Mouse (Mus musculus) heart, embryonic 14.5 days (tissue): ENCODE data around the gene Slc38a8. TPM values are rescaled to one million over a fixed set of nuclear protein-coding genes. Genes with fewer than 3 reads are reported as not detected.

Source experiments
- ATAC-seq: fragments of 200-750 bp; cut with Nextera tagmentation; 2 replicates; pipeline ENCODE4 v1.8.0; 2017; ENCODE audit warnings: low read depth, moderate TSS enrichment; ENCODE audit not compliant: insufficient number of reproducible peaks, insufficient read depth, low FRiP score
- H3K27ac ChIP-seq, 2 experiments: fragments of 200-500 bp in 1 of 2; fragments of 300-500 bp in 1 of 2; sonication (generic) in 1 of 2; replicated peaks in 1 of 2; 2 replicates each; pipeline ENCODE4 v1.5.1; 2012 to 2014; ENCODE audit warnings: low read depth in 2 of 2, low read length in 2 of 2, control low read depth in 1 of 2, mild to moderate bottlenecking in 1 of 2, mixed read lengths in 1 of 2; ENCODE audit not compliant: control insufficient read depth in 1 of 2, insufficient read depth in 1 of 2
- H3K27me3 ChIP-seq: fragments of 300-500 bp; sonication (generic); 2 replicates; pipeline ENCODE4 v1.6.1; 2014; ENCODE audit warnings: mild to moderate bottlenecking, low read length, control low read depth; ENCODE audit not compliant: control insufficient read depth, insufficient read depth
- H3K36me3 ChIP-seq: fragments of 300-500 bp; sonication (generic); 2 replicates; pipeline ENCODE4 v1.6.1; 2014; ENCODE audit warnings: mild to moderate bottlenecking, control low read depth, low read length, mixed read lengths; ENCODE audit not compliant: control insufficient read depth, insufficient read depth
- H3K4me1 ChIP-seq, 2 experiments: fragments of 200-500 bp in 1 of 2; fragments of 300-500 bp in 1 of 2; sonication (generic) in 1 of 2; 2 replicates each; pipeline ENCODE4 v1.6.1; 2012 to 2014; ENCODE audit warnings: low read length in 2 of 2, control low read depth in 1 of 2, mixed read lengths in 1 of 2; ENCODE audit not compliant: control insufficient read depth in 2 of 2, insufficient read depth in 2 of 2
- H3K4me2 ChIP-seq: fragments of 300-500 bp; sonication (generic); 2 replicates; pipeline ENCODE4 v1.6.1; 2014; ENCODE audit warnings: mild to moderate bottlenecking, low read length
- H3K4me3 ChIP-seq, 2 experiments: fragments of 200-500 bp in 1 of 2; fragments of 300-500 bp in 1 of 2; sonication (generic) in 1 of 2; 2 replicates each; pipeline ENCODE4 v1.5.1; 2012 to 2014; ENCODE audit warnings: low read length in 2 of 2, mild to moderate bottlenecking in 2 of 2, control low read depth in 1 of 2, low read depth in 1 of 2, moderate library complexity in 1 of 2; ENCODE audit not compliant: control insufficient read depth in 1 of 2, insufficient read depth in 1 of 2
- H3K9ac ChIP-seq: fragments of 300-500 bp; sonication (generic); 2 replicates; pipeline ENCODE4 v1.6.1; 2014; ENCODE audit warnings: mild to moderate bottlenecking, low read length
- H3K9me3 ChIP-seq: fragments of 300-500 bp; sonication (generic); 2 replicates; pipeline ENCODE4 v1.6.1; 2016; ENCODE audit warnings: low read length, control low read depth; ENCODE audit not compliant: control insufficient read depth
- WGBS: fragments of 180-500 bp; shearing (Covaris S2); extraction: QIAGEN DNeasy Blood & Tissue Kit; methylation state at CpG from one replicate; pipeline ENCODE4 v1.1.7; 2014; 5-methylcytosine and 5-hydroxymethylcytosine counted together
- polyA plus RNA-seq: library from polyadenylated mRNA; unstranded; fragments of >200 nt; fragmentation: Nextera tagmentation; extraction: Ambion mirVana; gene quantifications from 2 replicates; pipeline ENCODE4 v1.2.1, GENCODE M21; 2014

Gene Slc38a8
- polyA plus RNA-seq, 1 experiment from 2014 or later: not detected

- H3K4me2 ChIP-seq: no peak overlapping the region
- H3K27me3 ChIP-seq: peaks cover 4% of the 10 kb centered on the region
- peaks cover 12 to 14% of the 10 kb centered on the region in 2 experiments for H3K4me1 ChIP-seq
- H3K36me3 ChIP-seq: no peaks in the 10 kb centered on the region
- H3K9me3 ChIP-seq: no peaks in the 10 kb centered on the region
- no peak overlapping the region for H3K9ac ChIP-seq
- H3K27ac ChIP-seq: no peak overlapping the region
- no peak for ATAC-seq
- 74% methylated on average over 7 of the region's 7 CpGs for WGBS
- H3K4me3 ChIP-seq: no peak overlapping the region
Observed at GRCm38 (mm10) chr8:119487093-119487492, 14.4 kb downstream of the Slc38a8 start.

GRCm38 (mm10) chr8:119484145-119484896 is 17.2 kb downstream of the Slc38a8 start:
- Histone ChIP-seq H3K27ac (no peak overlapping the region), H3K27me3 (no peaks in the 10 kb centered on the region; the same call in 1 of the 2 replicates), H3K4me1 (no peaks in the 10 kb centered on the region; a peak in 1 of 4 replicates), H3K9me3 (no peaks in the 10 kb centered on the region), H3K4me3 (no peak overlapping the region), H3K4me2 (no peak overlapping the region), H3K9ac (no peak overlapping the region), H3K36me3 (no peaks in the 10 kb centered on the region)
- ATAC-seq: no peak
- WGBS: 75% methylated on average over 11 of the region's 11 CpGs

- WGBS: 32% methylated on average over 5 of the region's 5 CpGs
- Histone ChIP-seq H3K27me3 (no peaks in the 10 kb centered on the region; the same call in 1 of the 2 replicates), H3K9ac (no peak overlapping the region), H3K9me3 (no peaks in the 10 kb centered on the region), H3K36me3 (no peaks in the 10 kb centered on the region), H3K4me3 (no peak overlapping the region), H3K4me2 (no peak overlapping the region), H3K27ac (no peak overlapping the region), H3K4me1 (no peaks in the 10 kb centered on the region)
- ATAC-seq: no peak
Observed at GRCm38 (mm10) chr8:119478684-119479083, 22.8 kb downstream of the Slc38a8 start.

- no peaks in the 10 kb centered on the region for H3K9me3 ChIP-seq
- no peaks in the 10 kb centered on the region for H3K36me3 ChIP-seq
- peaks cover 16 to 21% of the 10 kb centered on the region in 2 experiments for H3K4me1 ChIP-seq
- peaks cover 34% of the 10 kb centered on the region for H3K27me3 ChIP-seq
- no peak overlapping the region for H3K9ac ChIP-seq
- no peak overlapping the region for H3K4me2 ChIP-seq
- no peak overlapping the region for H3K27ac ChIP-seq
- no peak for ATAC-seq
- 87% methylated on average over 8 of the region's 8 CpGs for WGBS
- H3K4me3 ChIP-seq: no peak overlapping the region
Observed at GRCm38 (mm10) chr8:119468091-119468490, 33.4 kb downstream of the Slc38a8 start.

- H3K27me3 ChIP-seq: peaks cover 37% of the 10 kb centered on the region
- H3K9ac ChIP-seq: no peak overlapping the region
- no peaks in the 10 kb centered on the region for H3K9me3 ChIP-seq
- H3K4me3 ChIP-seq: no peak overlapping the region
- ATAC-seq: no peak
- no peaks in the 10 kb centered on the region for H3K36me3 ChIP-seq
- H3K4me1 ChIP-seq: peaks cover 16 to 21% of the 10 kb centered on the region in 2 experiments
- H3K4me2 ChIP-seq: no peak overlapping the region
- WGBS: 74% methylated on average over 10 of the region's 10 CpGs
- no peak overlapping the region for H3K27ac ChIP-seq
Observed at GRCm38 (mm10) chr8:119466794-119467193, 34.7 kb downstream of the Slc38a8 start.

GRCm38 (mm10) chr8:119466105-119466504 is 35.4 kb downstream of the Slc38a8 start:
- peak overlapping the region; percentile 57 for H3K4me2 ChIP-seq
- H3K9me3 ChIP-seq: no peaks in the 10 kb centered on the region
- no peaks in the 10 kb centered on the region for H3K36me3 ChIP-seq
- 3% methylated on average over 18 of the region's 18 CpGs for WGBS
- peaks cover 16 to 21% of the 10 kb centered on the region in 2 experiments for H3K4me1 ChIP-seq
- H3K27me3 ChIP-seq: peaks cover 37% of the 10 kb centered on the region
- H3K9ac ChIP-seq: no peak overlapping the region
- no peak overlapping the region for H3K27ac ChIP-seq
- ATAC-seq: peak; percentile 27; the same call in 1 of the 2 replicates
- H3K4me3 ChIP-seq: peak overlapping the region in 1 of 2 experiments; percentile 6; a peak in 1 of 4 replicates

- H3K9ac ChIP-seq: no peak overlapping the region
- peaks cover 23 to 25% of the 10 kb centered on the region in 2 experiments for H3K4me1 ChIP-seq
- H3K9me3 ChIP-seq: no peaks in the 10 kb centered on the region
- no peak for ATAC-seq
- no peak overlapping the region for H3K27ac ChIP-seq
- peaks cover 37% of the 10 kb centered on the region for H3K27me3 ChIP-seq
- no peaks in the 10 kb centered on the region for H3K36me3 ChIP-seq
- no peak overlapping the region for H3K4me2 ChIP-seq
- 56% methylated on average over 7 of the region's 7 CpGs for WGBS
- no peak overlapping the region for H3K4me3 ChIP-seq
Observed at GRCm38 (mm10) chr8:119463709-119464108, 37.8 kb downstream of the Slc38a8 start.
